Mouse (Mus musculus) CH12.LX (cell line): ENCODE results near the gene Fam198a. TPM values are rescaled to one million over a fixed set of nuclear protein-coding genes. Genes with fewer than 3 reads are reported as not detected.

Source experiments
- DNase-seq: peaks from one replicate; pipeline ENCODE4 v3.0.0-alpha.2; 2013; ENCODE audit errors: extremely low read depth
- H3K27ac ChIP-seq: 2 replicates; pipeline ENCODE4 v1.5.1; 2012; ENCODE audit warnings: low read depth, mild to moderate bottlenecking, control low read depth, moderate library complexity; ENCODE audit not compliant: insufficient read depth
- H3K27me3 ChIP-seq: replicated peaks from 2 replicates; pipeline ENCODE3; 2012; ENCODE audit warnings: inconsistent platforms
- H3K36me3 ChIP-seq, 2 experiments: replicated peaks in 1 of 2; 2 replicates each; pipeline versions ENCODE3 to v1.6.1; 2012; ENCODE audit warnings: inconsistent platforms in 1 of 2, low read length in 1 of 2, mild to moderate bottlenecking in 1 of 2, mixed read lengths in 1 of 2, moderate library complexity in 1 of 2; ENCODE audit not compliant: control insufficient read depth in 1 of 2, insufficient read depth in 1 of 2
- H3K4me1 ChIP-seq, 2 experiments: 2 replicates each; pipeline ENCODE4 v1.6.1; 2012; ENCODE audit warnings: inconsistent platforms in 1 of 2, moderate library complexity in 1 of 2; ENCODE audit not compliant: insufficient read depth in 2 of 2, control insufficient read depth in 1 of 2
- H3K4me2 ChIP-seq: 2 replicates; pipeline ENCODE4 v1.6.1; 2012; ENCODE audit warnings: low read depth, mild to moderate bottlenecking, control low read depth; ENCODE audit not compliant: poor library complexity, insufficient read depth, severe bottlenecking
- H3K4me3 ChIP-seq, 3 experiments: fragments of 150-350 bp in 1 of 3; sonication (generic) in 1 of 3; replicated peaks in 1 of 3; 2 replicates each; pipeline versions ENCODE3 to v1.5.1; 2011 to 2012; ENCODE audit warnings: low read depth in 2 of 3, low read length in 2 of 3, mild to moderate bottlenecking in 2 of 3, moderate library complexity in 2 of 3, control low read depth in 1 of 3, improper control_type of control experiment in 1 of 3, inconsistent platforms in 1 of 3, mixed read lengths in 1 of 3; ENCODE audit not compliant: poor library complexity in 1 of 3
- H3K79me2 ChIP-seq: replicated peaks from 2 replicates; pipeline ENCODE4 v1.6.1; 2012; ENCODE audit warnings: mild to moderate bottlenecking, moderate library complexity; ENCODE audit not compliant: control insufficient read depth, poor library complexity, insufficient read depth, severe bottlenecking; ENCODE audit errors: extremely low read depth
- H3K9ac ChIP-seq: 2 replicates; pipeline ENCODE4 v1.6.1; 2012; ENCODE audit warnings: low read depth, mild to moderate bottlenecking, control low read depth, moderate library complexity; ENCODE audit not compliant: insufficient read depth
- H3K9me3 ChIP-seq: replicated peaks from 2 replicates; pipeline ENCODE3; 2012; ENCODE audit warnings: low read length, inconsistent platforms, mixed read lengths
- BHLHE40 ChIP-seq: IDR thresholded peaks from 2 replicates; pipeline ENCODE4 v1.6.1; 2011; ENCODE audit warnings: mild to moderate bottlenecking, low read depth, low read length, improper control_type of control experiment
- CTCF ChIP-seq, 2 experiments: IDR thresholded peaks in 1 of 2; conservative IDR thresholded peaks in 1 of 2; 2 replicates each; pipeline ENCODE4 v1.5.1; 2011 to 2012; ENCODE audit warnings: low read depth in 2 of 2, low read length in 2 of 2, improper control_type of control experiment in 1 of 2, inconsistent platforms in 1 of 2, mild to moderate bottlenecking in 1 of 2, moderate library complexity in 1 of 2
- E2F4 ChIP-seq: IDR thresholded peaks from 2 replicates; pipeline ENCODE4 v1.6.1; 2011; ENCODE audit warnings: low read depth, low read length, improper control_type of control experiment; ENCODE audit not compliant: insufficient replicate concordance
- HCFC1 ChIP-seq: IDR thresholded peaks from 2 replicates; pipeline ENCODE4 v1.6.1; 2012; ENCODE audit warnings: low read depth, mild to moderate bottlenecking, inconsistent platforms, low read length, improper control_type of control experiment
- JUN ChIP-seq: IDR thresholded peaks from 2 replicates; pipeline ENCODE4 v1.6.1; 2011; ENCODE audit warnings: low read depth, mild to moderate bottlenecking, low read length, improper control_type of control experiment, moderate library complexity; ENCODE audit not compliant: insufficient read depth
- JUND ChIP-seq: conservative IDR thresholded peaks from 2 replicates; pipeline ENCODE4 v1.6.1; 2011; ENCODE audit warnings: low read depth, low read length, improper control_type of control experiment
- MAFK ChIP-seq: IDR thresholded peaks from 2 replicates; pipeline ENCODE4 v1.6.1; 2011; ENCODE audit warnings: low read length, improper control_type of control experiment; ENCODE audit not compliant: insufficient replicate concordance
- MEF2A ChIP-seq: IDR thresholded peaks from 2 replicates; pipeline ENCODE4 v1.6.1; 2014; ENCODE audit warnings: low read depth, mild to moderate bottlenecking, inconsistent platforms, low read length, improper control_type of control experiment, borderline replicate concordance
- MXI1 ChIP-seq: IDR thresholded peaks from 2 replicates; pipeline ENCODE4 v1.6.1; 2011; ENCODE audit warnings: mild to moderate bottlenecking, low read depth, low read length, improper control_type of control experiment
- SIN3A ChIP-seq: IDR thresholded peaks from 2 replicates; pipeline ENCODE4 v1.6.1; 2012; ENCODE audit warnings: low read length, improper control_type of control experiment, inconsistent platforms
- SMC3 ChIP-seq: IDR thresholded peaks from 2 replicates; pipeline ENCODE4 v1.6.1; 2011; ENCODE audit warnings: low read depth, low read length, improper control_type of control experiment
- TCF12 ChIP-seq: IDR thresholded peaks from 2 replicates; pipeline ENCODE4 v1.6.1; 2014; ENCODE audit warnings: low read depth, mild to moderate bottlenecking, inconsistent platforms, low read length, improper control_type of control experiment
- USF1 ChIP-seq: IDR thresholded peaks from 2 replicates; pipeline ENCODE4 v1.6.1; 2014; ENCODE audit warnings: low read depth, mild to moderate bottlenecking, inconsistent platforms, low read length, improper control_type of control experiment
- USF2 ChIP-seq: conservative IDR thresholded peaks from 2 replicates; pipeline ENCODE4 v1.6.1; 2011; ENCODE audit warnings: low read depth, low read length, improper control_type of control experiment
- ZKSCAN1 ChIP-seq: IDR thresholded peaks from 2 replicates; pipeline ENCODE4 v1.6.1; 2012; ENCODE audit warnings: low read depth, inconsistent platforms, low read length, improper control_type of control experiment, borderline replicate concordance
- ZMIZ1 ChIP-seq: IDR thresholded peaks from 2 replicates; pipeline ENCODE4 v1.6.1; 2012; ENCODE audit warnings: low read depth, mild to moderate bottlenecking, inconsistent platforms, low read length, improper control_type of control experiment
- ZNF384 ChIP-seq: IDR thresholded peaks from 2 replicates; pipeline ENCODE4 v1.6.1; 2012; ENCODE audit warnings: low read depth, low read length, improper control_type of control experiment, inconsistent platforms
- dilution Hi-C: fragments of 300-500 bp; cut with MboI; formaldehyde crosslinking; loops from 2 replicates; pipeline ENCODE4 v1.14.3; 2020; ENCODE audit warnings: low sequenced_read_pairs; ENCODE audit not compliant: extremely low pct_unique_long_range_greater_than_20kb, extremely low pct_ligation_motif_present
- in situ Hi-C: fragments of 300-500 bp; cut with MboI; formaldehyde crosslinking; loops from 3 replicates; pipeline ENCODE4 v1.14.3; 2019; ENCODE audit warnings: low sequenced_read_pairs, low pct_ligation_motif_present, low pct_unique_long_range_greater_than_20kb, mixed read lengths
- polyA plus RNA-seq: library from polyadenylated mRNA; unstranded; fragments of >175 nt; gene quantifications from 2 replicates; pipeline ENCODE4 v1.2.1, GENCODE M21; 2012; ENCODE audit warnings: low read depth; ENCODE audit not compliant: insufficient read length
- total RNA-seq, 2 experiments: library from RNA; depleted of rRNA; stranded (reverse); fragments of 300-350 nt in 1 of 2; fragments of >200 nt in 1 of 2; gene quantifications; 2 replicates each; pipeline ENCODE4 v1.2.3; 2012 to 2014

The Fam198a gene
- total and polyA plus RNA-seq, 3 experiments, result 0.40 to 0.93 (median 0.59) TPM

GRCm38 (mm10) chr9:121916102-121916501, 34.7 kb upstream of the Fam198a start, which contains the start of gene Cyp8b1:
Gene Cyp8b1, minus strand, starts transcription at chr9:121916305.
- Histone ChIP-seq H3K79me2 (no peaks in the 10 kb centered on the region), H3K36me3 (peaks cover 0 to 13% of the 10 kb centered on the region in 2 experiments), H3K9me3 (no peaks in the 10 kb centered on the region), H3K4me1 (peaks cover 10 to 31% of the 10 kb centered on the region in 2 experiments; a peak in 3 of 4 replicates), H3K4me3 (no peak within 1 kb of the TSS), H3K4me2 (no peak within 1 kb of the TSS), H3K27ac (no peak within 1 kb of the TSS), H3K9ac (no peak within 1 kb of the TSS), H3K27me3 (no peaks in the 10 kb centered on the region)
- no peak for DNase-seq
- TF ChIP-seq TCF12 (no peak), SMC3 (no peak), USF1 (no peak), JUN (no peak), ZMIZ1 (no peak), BHLHE40 (no peak), E2F4 (no peak), MEF2A (no peak), MAFK (no peak), ZKSCAN1 (no peak), ZNF384 (no peak), MXI1 (no peak), SIN3A (no peak), JUND (no peak), HCFC1 (no peak)
- in situ Hi-C loops (no loop called here), dilution Hi-C loops (no loop called here)

GRCm38 (mm10) chr9:121919027-121919501, 31.7 kb upstream of the Fam198a start:
- no peak for TF ChIP-seq SMC3
- TF ChIP-seq CTCF (conservative IDR thresholded peaks at IDR 0.05 in 1 of 2, IDR thresholded peaks at IDR 0.05 in 1 of 2; ENCODE audit: low read depth in 2 of 2, low read length in 2 of 2), result no peak
- peak; percentile 35 for TF ChIP-seq USF2
- TF ChIP-seq ZNF384, result no peak
- peak; percentile 48 for TF ChIP-seq USF1
- no peak for DNase-seq
- Histone ChIP-seq H3K27ac (no peak overlapping the region), H3K36me3 (no peaks in the 10 kb centered on the region), H3K4me1 (peaks cover 10 to 36% of the 10 kb centered on the region in 2 experiments; a peak in 3 of 4 replicates), H3K79me2 (no peaks in the 10 kb centered on the region), H3K9me3 (peaks cover 5% of the 10 kb centered on the region), H3K27me3 (no peaks in the 10 kb centered on the region), H3K9ac (no peak overlapping the region), H3K4me2 (no peak overlapping the region), H3K4me3 (no peak overlapping the region)
- in situ Hi-C loops (no loop called here), dilution Hi-C loops (no loop called here)
